Mouse (Mus musculus) CH12.LX (cell line): ENCODE data around the gene Rab5if. TPM values are rescaled to one million over a fixed set of nuclear protein-coding genes. Genes with fewer than 3 reads are reported as not detected.
"Not testable (repeated sequence)": the region's sequence is repeated elsewhere in the genome, so short reads cannot be mapped to it uniquely, and the experiment has no call there.

Source experiments
- DNase-seq: peaks from one replicate; pipeline ENCODE4 v3.0.0-alpha.2; 2013; ENCODE audit errors: extremely low read depth
- H3K27ac ChIP-seq: 2 replicates; pipeline ENCODE4 v1.5.1; 2012; ENCODE audit warnings: low read depth, mild to moderate bottlenecking, control low read depth, moderate library complexity; ENCODE audit not compliant: insufficient read depth
- H3K27me3 ChIP-seq: replicated peaks from 2 replicates; pipeline ENCODE3; 2012; ENCODE audit warnings: inconsistent platforms
- H3K36me3 ChIP-seq, 2 experiments: replicated peaks in 1 of 2; 2 replicates each; pipeline versions ENCODE3 to v1.6.1; 2012; ENCODE audit warnings: inconsistent platforms in 1 of 2, low read length in 1 of 2, mild to moderate bottlenecking in 1 of 2, mixed read lengths in 1 of 2, moderate library complexity in 1 of 2; ENCODE audit not compliant: control insufficient read depth in 1 of 2, insufficient read depth in 1 of 2
- H3K4me1 ChIP-seq, 2 experiments: 2 replicates each; pipeline ENCODE4 v1.6.1; 2012; ENCODE audit warnings: inconsistent platforms in 1 of 2, moderate library complexity in 1 of 2; ENCODE audit not compliant: insufficient read depth in 2 of 2, control insufficient read depth in 1 of 2
- H3K4me2 ChIP-seq: 2 replicates; pipeline ENCODE4 v1.6.1; 2012; ENCODE audit warnings: low read depth, mild to moderate bottlenecking, control low read depth; ENCODE audit not compliant: poor library complexity, insufficient read depth, severe bottlenecking
- H3K4me3 ChIP-seq, 3 experiments: fragments of 150-350 bp in 1 of 3; sonication (generic) in 1 of 3; replicated peaks in 1 of 3; 2 replicates each; pipeline versions ENCODE3 to v1.5.1; 2011 to 2012; ENCODE audit warnings: low read depth in 2 of 3, low read length in 2 of 3, mild to moderate bottlenecking in 2 of 3, moderate library complexity in 2 of 3, control low read depth in 1 of 3, improper control_type of control experiment in 1 of 3, inconsistent platforms in 1 of 3, mixed read lengths in 1 of 3; ENCODE audit not compliant: poor library complexity in 1 of 3
- H3K79me2 ChIP-seq: replicated peaks from 2 replicates; pipeline ENCODE4 v1.6.1; 2012; ENCODE audit warnings: mild to moderate bottlenecking, moderate library complexity; ENCODE audit not compliant: control insufficient read depth, poor library complexity, insufficient read depth, severe bottlenecking; ENCODE audit errors: extremely low read depth
- H3K9ac ChIP-seq: 2 replicates; pipeline ENCODE4 v1.6.1; 2012; ENCODE audit warnings: low read depth, mild to moderate bottlenecking, control low read depth, moderate library complexity; ENCODE audit not compliant: insufficient read depth
- H3K9me3 ChIP-seq: replicated peaks from 2 replicates; pipeline ENCODE3; 2012; ENCODE audit warnings: low read length, inconsistent platforms, mixed read lengths
- CTCF ChIP-seq, 2 experiments: IDR thresholded peaks in 1 of 2; conservative IDR thresholded peaks in 1 of 2; 2 replicates each; pipeline ENCODE4 v1.5.1; 2011 to 2012; ENCODE audit warnings: low read depth in 2 of 2, low read length in 2 of 2, improper control_type of control experiment in 1 of 2, inconsistent platforms in 1 of 2, mild to moderate bottlenecking in 1 of 2, moderate library complexity in 1 of 2
- PAX5 ChIP-seq: IDR thresholded peaks from 2 replicates; pipeline ENCODE4 v1.6.1; 2012; ENCODE audit warnings: low read length, inconsistent platforms, mixed read lengths
- RAD21 ChIP-seq: IDR thresholded peaks from 2 replicates; pipeline ENCODE4 v1.6.1; 2011; ENCODE audit warnings: low read depth, mild to moderate bottlenecking, low read length, improper control_type of control experiment, moderate library complexity
- SMC3 ChIP-seq: IDR thresholded peaks from 2 replicates; pipeline ENCODE4 v1.6.1; 2011; ENCODE audit warnings: low read depth, low read length, improper control_type of control experiment
- TBP ChIP-seq: conservative IDR thresholded peaks from 2 replicates; pipeline ENCODE4 v1.6.1; 2011; ENCODE audit warnings: low read depth, low read length, improper control_type of control experiment
- UBTF ChIP-seq: IDR thresholded peaks from 2 replicates; pipeline ENCODE4 v1.6.1; 2012; ENCODE audit warnings: low read depth, mild to moderate bottlenecking, inconsistent platforms, low read length, improper control_type of control experiment, moderate library complexity
- USF2 ChIP-seq: conservative IDR thresholded peaks from 2 replicates; pipeline ENCODE4 v1.6.1; 2011; ENCODE audit warnings: low read depth, low read length, improper control_type of control experiment
- ZC3H11A ChIP-seq: IDR thresholded peaks from 2 replicates; pipeline ENCODE4 v1.6.1; 2012; ENCODE audit warnings: low read depth, mild to moderate bottlenecking, inconsistent platforms, low read length, improper control_type of control experiment
- ZNF384 ChIP-seq: IDR thresholded peaks from 2 replicates; pipeline ENCODE4 v1.6.1; 2012; ENCODE audit warnings: low read depth, low read length, improper control_type of control experiment, inconsistent platforms
- dilution Hi-C: fragments of 300-500 bp; cut with MboI; formaldehyde crosslinking; loops from 2 replicates; pipeline ENCODE4 v1.14.3; 2020; ENCODE audit warnings: low sequenced_read_pairs; ENCODE audit not compliant: extremely low pct_unique_long_range_greater_than_20kb, extremely low pct_ligation_motif_present
- in situ Hi-C: fragments of 300-500 bp; cut with MboI; formaldehyde crosslinking; loops from 3 replicates; pipeline ENCODE4 v1.14.3; 2019; ENCODE audit warnings: low sequenced_read_pairs, low pct_ligation_motif_present, low pct_unique_long_range_greater_than_20kb, mixed read lengths
- polyA plus RNA-seq: library from polyadenylated mRNA; unstranded; fragments of >175 nt; gene quantifications from 2 replicates; pipeline ENCODE4 v1.2.1, GENCODE M21; 2012; ENCODE audit warnings: low read depth; ENCODE audit not compliant: insufficient read length
- total RNA-seq, 2 experiments: library from RNA; depleted of rRNA; stranded (reverse); fragments of 300-350 nt in 1 of 2; fragments of >200 nt in 1 of 2; gene quantifications; 2 replicates each; pipeline ENCODE4 v1.2.3; 2012 to 2014

The Rab5if gene
- total and polyA plus RNA-seq, 3 experiments: 111 to 205 (median 186) TPM

DNA sequence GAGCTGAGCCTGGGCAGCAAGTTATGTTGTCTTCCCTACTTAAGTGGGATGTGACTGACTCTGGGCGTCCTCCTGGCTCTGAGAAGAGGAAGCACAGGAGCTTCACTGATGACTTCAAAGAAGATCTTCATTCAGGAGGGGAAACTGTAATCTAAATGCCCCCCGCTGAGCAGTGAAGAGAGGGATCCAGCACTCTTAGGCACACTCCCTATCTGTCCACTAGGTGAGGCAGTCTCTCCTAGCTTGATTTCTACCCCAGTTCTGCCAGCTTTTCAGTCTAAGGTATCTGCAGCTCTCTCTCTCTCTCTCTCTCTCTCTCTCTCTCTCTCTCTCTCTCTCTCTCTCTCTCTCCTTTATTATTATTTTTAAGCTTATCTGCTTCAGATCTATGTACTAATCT is 40.4 kb downstream of the Rab5if start:
- in situ Hi-C loops (no loop called here), dilution Hi-C loops (no loop called here)
- Histone ChIP-seq H3K27me3 (no peaks in the 10 kb centered on the region), H3K9me3 (no peaks in the 10 kb centered on the region), H3K36me3 (no peaks in the 10 kb centered on the region), H3K79me2 (no peaks in the 10 kb centered on the region), H3K4me3 (no peak overlapping the region), H3K9ac (no peak overlapping the region), H3K4me2 (no peak overlapping the region), H3K4me1 (peaks cover 4 to 7% of the 10 kb centered on the region in 2 experiments; a peak in 3 of 4 replicates), H3K27ac (no peak overlapping the region)
- TF ChIP-seq RAD21 (peak; percentile 51), SMC3 (peak; percentile 57), UBTF (no peak), CTCF (conservative IDR thresholded peaks at IDR 0.05 in 1 of 2, IDR thresholded peaks at IDR 0.05 in 1 of 2; ENCODE audit: low read depth in 2 of 2, low read length in 2 of 2) (peak; percentile 7 to 63; a peak in 2 of 4 replicates), TBP (no peak), USF2 (no peak), ZNF384 (no peak)
- DNase-seq: no peak

- H3K27me3 ChIP-seq: no peaks in the 10 kb centered on the region
- TF ChIP-seq RAD21 (peak; percentile 47), CTCF (conservative IDR thresholded peaks at IDR 0.05 in 1 of 2, IDR thresholded peaks at IDR 0.05 in 1 of 2; ENCODE audit: low read depth in 2 of 2, low read length in 2 of 2) (peak in 1 of 2 experiments; percentile 46; a peak in 2 of 4 replicates), SMC3 (peak; percentile 46), PAX5 (no peak), ZC3H11A (no peak)
- TF ChIP-seq, all 38 proteins: peak for 3
- DNase-seq: no peak
- H3K27ac ChIP-seq: no peak overlapping the region
- no peak overlapping the region for H3K9ac ChIP-seq
- no peaks in the 10 kb centered on the region for H3K36me3 ChIP-seq
- H3K9me3 ChIP-seq: no peaks in the 10 kb centered on the region
- in situ Hi-C loops (no loop called here), dilution Hi-C loops (no loop called here)
- H3K4me2 ChIP-seq: no peak overlapping the region
- no peak overlapping the region for H3K4me3 ChIP-seq
- no peaks in the 10 kb centered on the region for H3K79me2 ChIP-seq
- peaks cover 4 to 14% of the 10 kb centered on the region in 2 experiments; a peak in 3 of 4 replicates for H3K4me1 ChIP-seq
Observed at GRCm38 (mm10) chr2:156904976-156905717, 42.2 kb downstream of the Rab5if start.

- dilution Hi-C loops, H3K9ac ChIP-seq, H3K79me2 ChIP-seq, H3K9me3 ChIP-seq, H3K27me3 ChIP-seq, H3K36me3 ChIP-seq, H3K4me3 ChIP-seq, H3K4me2 ChIP-seq, DNase-seq, H3K27ac ChIP-seq, in situ Hi-C loops: not testable (repeated sequence)
- peaks cover 4 to 14% of the 10 kb centered on the region in 2 experiments; a peak in 3 of 4 replicates for H3K4me1 ChIP-seq
Observed at GRCm38 (mm10) chr2:156905931-156906330, 43.0 kb downstream of the Rab5if start.
